Mouse (Mus musculus): ENCODE data around the gene Cox15. TPM values are rescaled to one million over a fixed set of nuclear protein-coding genes. Genes with fewer than 3 reads are reported as not detected.

Cox15 gene
- total RNA-seq, 1 experiment: 19.8 TPM

GRCm38 (mm10) chr19:43711971-43712370, 40.8 kb downstream of the Cox15 start:
- no peak overlapping the region for H3K9ac ChIP-seq (ENCODE audit: insufficient read depth, low read depth, low read length, poor library complexity, severe bottlenecking)
- H3K9me3 ChIP-seq (ENCODE audit: control insufficient read depth, insufficient read depth, low read depth, low read length): no peaks in the 10 kb centered on the region
- H3K27ac ChIP-seq (ENCODE audit: insufficient read depth, low read depth, low read length, poor library complexity, severe bottlenecking): no peak overlapping the region
- TF ChIP-seq CHD2 (IDR thresholded peaks at IDR 0.05; ENCODE audit: low read depth, low read length) (no peak), ZC3H11A (IDR thresholded peaks at IDR 0.05; ENCODE audit: borderline replicate concordance, low read depth, low read length) (no peak), MAFK (IDR thresholded peaks at IDR 0.05; ENCODE audit: insufficient read depth, low read depth, low read length) (no peak), HCFC1 (IDR thresholded peaks at IDR 0.05; ENCODE audit: borderline replicate concordance, insufficient read depth, low read length) (no peak), ZNF384 (IDR thresholded peaks at IDR 0.05; ENCODE audit: low read depth, low read length) (no peak)
- H3K4me1 ChIP-seq (ENCODE audit: control insufficient read depth in 2 of 2, insufficient read depth in 2 of 2, low read length in 2 of 2, poor library complexity in 1 of 2): peaks cover 6 to 8% of the 10 kb centered on the region in 2 experiments
- DNase-seq (ENCODE audit: low read depth, low spot score): no peak
- H3K36me3 ChIP-seq (ENCODE audit: control insufficient read depth, insufficient read depth, low read length, poor library complexity, severe bottlenecking): no peaks in the 10 kb centered on the region
- in situ Hi-C loops (cut with MboI; ENCODE audit: low sequenced_read_pairs in 2 of 2, unreplicated experiment in 2 of 2): no loop called here
- no peak overlapping the region for H3K4me3 ChIP-seq (ENCODE audit: insufficient read depth in 1 of 2, low read depth in 1 of 2, low read length in 2 of 2, poor library complexity in 1 of 2, severe bottlenecking in 1 of 2)

- TF ChIP-seq MAFK (IDR thresholded peaks at IDR 0.05; ENCODE audit: insufficient read depth, low read depth, low read length) (no peak), ZNF384 (IDR thresholded peaks at IDR 0.05; ENCODE audit: low read depth, low read length) (no peak), ZC3H11A (IDR thresholded peaks at IDR 0.05; ENCODE audit: borderline replicate concordance, low read depth, low read length) (no peak), CHD2 (IDR thresholded peaks at IDR 0.05; ENCODE audit: low read depth, low read length) (no peak), HCFC1 (IDR thresholded peaks at IDR 0.05; ENCODE audit: borderline replicate concordance, insufficient read depth, low read length) (no peak)
- no peak for DNase-seq (ENCODE audit: low read depth, low spot score)
- Histone ChIP-seq H3K4me1 (ENCODE audit: control insufficient read depth in 2 of 2, insufficient read depth in 2 of 2, low read length in 2 of 2, poor library complexity in 1 of 2) (peaks cover 6 to 8% of the 10 kb centered on the region in 2 experiments), H3K36me3 (ENCODE audit: control insufficient read depth, insufficient read depth, low read length, poor library complexity, severe bottlenecking) (no peaks in the 10 kb centered on the region), H3K4me3 (ENCODE audit: insufficient read depth in 1 of 2, low read depth in 1 of 2, low read length in 2 of 2, poor library complexity in 1 of 2, severe bottlenecking in 1 of 2) (peak overlapping the region in 1 of 2 experiments; percentile 57; a peak in 3 of 4 replicates), H3K27ac (ENCODE audit: insufficient read depth, low read depth, low read length, poor library complexity, severe bottlenecking) (no peak overlapping the region), H3K9me3 (ENCODE audit: control insufficient read depth, insufficient read depth, low read depth, low read length) (no peaks in the 10 kb centered on the region), H3K9ac (ENCODE audit: insufficient read depth, low read depth, low read length, poor library complexity, severe bottlenecking) (peak overlapping the region; percentile 20; the same call in 1 of the 2 replicates)
- in situ Hi-C loops (cut with MboI; ENCODE audit: low sequenced_read_pairs in 2 of 2, unreplicated experiment in 2 of 2): no loop called here
Measured at GRCm38 (mm10) chr19:43711159-43711916, 41.5 kb downstream of the Cox15 start.

- in situ Hi-C loops (cut with MboI; ENCODE audit: low sequenced_read_pairs in 2 of 2, unreplicated experiment in 2 of 2): no loop called here
Measured at GRCm38 (mm10) chr19:43709317-43709716, 43.5 kb downstream of the Cox15 start.

GRCm38 (mm10) chr19:43708206-43708605, 44.6 kb downstream of the Cox15 start:
- no peak for TF ChIP-seq HCFC1 (IDR thresholded peaks at IDR 0.05; ENCODE audit: borderline replicate concordance, insufficient read depth, low read length)
- no peak for TF ChIP-seq ZNF384 (IDR thresholded peaks at IDR 0.05; ENCODE audit: low read depth, low read length)
- no peak for TF ChIP-seq MAFK (IDR thresholded peaks at IDR 0.05; ENCODE audit: insufficient read depth, low read depth, low read length)
- no peak for TF ChIP-seq ZC3H11A (IDR thresholded peaks at IDR 0.05; ENCODE audit: borderline replicate concordance, low read depth, low read length)
- no peak for TF ChIP-seq CHD2 (IDR thresholded peaks at IDR 0.05; ENCODE audit: low read depth, low read length)
- DNase-seq (ENCODE audit: low read depth, low spot score): no peak
- H3K36me3 ChIP-seq (ENCODE audit: control insufficient read depth, insufficient read depth, low read length, poor library complexity, severe bottlenecking): no peaks in the 10 kb centered on the region; the same call in 1 of the 2 replicates
- H3K9ac ChIP-seq (ENCODE audit: insufficient read depth, low read depth, low read length, poor library complexity, severe bottlenecking): no peak overlapping the region
- in situ Hi-C loops (cut with MboI; ENCODE audit: low sequenced_read_pairs in 2 of 2, unreplicated experiment in 2 of 2): no loop called here
- no peaks in the 10 kb centered on the region for H3K9me3 ChIP-seq (ENCODE audit: control insufficient read depth, insufficient read depth, low read depth, low read length)
- peaks cover 6 to 8% of the 10 kb centered on the region in 2 experiments for H3K4me1 ChIP-seq (ENCODE audit: control insufficient read depth in 2 of 2, insufficient read depth in 2 of 2, low read length in 2 of 2, poor library complexity in 1 of 2)
- H3K4me3 ChIP-seq (ENCODE audit: insufficient read depth in 1 of 2, low read depth in 1 of 2, low read length in 2 of 2, poor library complexity in 1 of 2, severe bottlenecking in 1 of 2): no peak overlapping the region
- no peak overlapping the region for H3K27ac ChIP-seq (ENCODE audit: insufficient read depth, low read depth, low read length, poor library complexity, severe bottlenecking)

More at GRCm38 (mm10) chr19:43709317-43709716, 43.5 kb downstream of the Cox15 start:
- Histone ChIP-seq H3K4me1 (ENCODE audit: control insufficient read depth in 2 of 2, insufficient read depth in 2 of 2, low read length in 2 of 2, poor library complexity in 1 of 2) (peaks cover 6 to 8% of the 10 kb centered on the region in 2 experiments), H3K4me3 (ENCODE audit: insufficient read depth in 1 of 2, low read depth in 1 of 2, low read length in 2 of 2, poor library complexity in 1 of 2, severe bottlenecking in 1 of 2) (no peak overlapping the region), H3K9ac (ENCODE audit: insufficient read depth, low read depth, low read length, poor library complexity, severe bottlenecking) (no peak overlapping the region), H3K27ac (ENCODE audit: insufficient read depth, low read depth, low read length, poor library complexity, severe bottlenecking) (no peak overlapping the region), H3K36me3 (ENCODE audit: control insufficient read depth, insufficient read depth, low read length, poor library complexity, severe bottlenecking) (no peaks in the 10 kb centered on the region; the same call in 1 of the 2 replicates), H3K9me3 (ENCODE audit: control insufficient read depth, insufficient read depth, low read depth, low read length) (no peaks in the 10 kb centered on the region)
- DNase-seq (ENCODE audit: low read depth, low spot score): no peak
- TF ChIP-seq ZNF384 (IDR thresholded peaks at IDR 0.05; ENCODE audit: low read depth, low read length) (no peak), CHD2 (IDR thresholded peaks at IDR 0.05; ENCODE audit: low read depth, low read length) (no peak), MAFK (IDR thresholded peaks at IDR 0.05; ENCODE audit: insufficient read depth, low read depth, low read length) (no peak), HCFC1 (IDR thresholded peaks at IDR 0.05; ENCODE audit: borderline replicate concordance, insufficient read depth, low read length) (no peak), ZC3H11A (IDR thresholded peaks at IDR 0.05; ENCODE audit: borderline replicate concordance, low read depth, low read length) (no peak)
